Mouse (Mus musculus) T-helper 1 cell (primary cell): ENCODE measurements around the gene Klk9.

Experiments used
- in situ Hi-C: fragments of 300-600 bp; cut with MboI, MseI; formaldehyde crosslinking; loops from one replicate; pipeline ENCODE4 v1.15.1; 2025; ENCODE audit warnings: high pct_unique_total_duplicates

The Klk9 gene

DNA sequence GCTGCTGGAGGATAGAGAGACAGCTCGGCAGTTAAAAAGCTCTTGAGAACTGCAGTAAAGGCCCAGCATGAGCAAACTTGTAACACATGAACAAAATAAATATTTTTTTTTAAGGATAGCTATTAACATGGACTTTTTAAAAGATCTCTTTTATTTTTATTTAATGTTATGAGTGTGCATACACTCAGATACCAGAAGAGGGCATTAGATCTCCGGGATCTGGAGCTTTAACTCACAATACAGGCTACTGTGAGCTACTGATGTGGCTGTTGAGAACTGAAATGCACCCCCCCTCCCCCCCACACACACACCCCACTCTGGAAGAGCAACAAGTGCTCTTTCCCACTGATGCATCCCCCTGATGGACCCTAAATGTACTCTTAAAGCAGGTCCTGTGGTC lies 2.4 kb upstream of the Klk9 start:
- in situ Hi-C loops, result no loop called here

DNA sequence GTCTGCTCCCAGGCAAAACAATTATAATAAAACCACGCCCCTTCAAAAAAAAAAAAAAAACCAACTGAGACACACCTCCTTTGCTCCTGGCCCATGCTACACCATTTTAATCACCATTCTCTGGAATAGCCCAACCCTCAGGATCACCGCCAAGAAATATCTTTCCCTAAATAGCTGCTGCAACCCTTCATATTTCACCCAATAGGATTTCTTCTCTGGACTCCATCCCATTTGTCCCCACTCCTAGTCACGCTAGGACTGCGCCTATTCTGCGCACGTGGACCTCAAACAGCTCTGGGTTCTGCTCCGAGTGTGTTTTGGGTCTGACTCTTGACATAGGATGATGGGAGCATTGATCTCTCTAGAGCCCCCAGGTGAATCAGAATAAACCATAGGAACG lies 4.7 kb downstream of the Klk9 start:
- in situ Hi-C loops, result loop anchor here (5.0 kb wide), 1 partner anchor 124 kb away; the partner anchor contains the start of gene Ctu1

DNA sequence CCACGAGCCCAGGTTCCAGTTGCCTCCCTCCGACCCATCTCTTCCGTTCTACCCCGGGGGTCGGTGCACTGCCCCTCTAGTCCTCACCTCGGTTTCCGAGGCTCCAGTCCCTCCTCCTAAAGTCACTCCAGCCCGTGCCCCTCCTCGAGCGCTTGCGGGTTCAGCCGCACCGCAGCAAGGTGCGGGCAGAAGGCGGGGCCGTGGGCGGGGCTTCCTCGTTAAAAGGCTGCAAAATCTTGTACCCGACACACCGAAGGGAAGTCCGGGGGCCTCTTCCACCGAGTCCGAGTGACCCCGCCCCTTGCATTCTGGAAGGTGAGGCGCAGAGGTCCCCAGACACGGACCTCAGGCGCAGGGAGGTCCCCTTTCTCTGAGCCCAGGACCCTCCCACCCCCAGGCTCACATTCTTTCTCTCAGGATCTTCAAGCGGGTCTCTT lies 5.7 kb downstream of the Klk9 start, which contains the start of gene Klk8:
Gene Klk8 (plus strand): TSS at position 245 of the 437 bp plus-strand sequence.
- in situ Hi-C loops, result loop anchor here (5.0 kb wide), 1 partner anchor 125 kb away; the partner anchor contains the start of gene Ctu1

DNA sequence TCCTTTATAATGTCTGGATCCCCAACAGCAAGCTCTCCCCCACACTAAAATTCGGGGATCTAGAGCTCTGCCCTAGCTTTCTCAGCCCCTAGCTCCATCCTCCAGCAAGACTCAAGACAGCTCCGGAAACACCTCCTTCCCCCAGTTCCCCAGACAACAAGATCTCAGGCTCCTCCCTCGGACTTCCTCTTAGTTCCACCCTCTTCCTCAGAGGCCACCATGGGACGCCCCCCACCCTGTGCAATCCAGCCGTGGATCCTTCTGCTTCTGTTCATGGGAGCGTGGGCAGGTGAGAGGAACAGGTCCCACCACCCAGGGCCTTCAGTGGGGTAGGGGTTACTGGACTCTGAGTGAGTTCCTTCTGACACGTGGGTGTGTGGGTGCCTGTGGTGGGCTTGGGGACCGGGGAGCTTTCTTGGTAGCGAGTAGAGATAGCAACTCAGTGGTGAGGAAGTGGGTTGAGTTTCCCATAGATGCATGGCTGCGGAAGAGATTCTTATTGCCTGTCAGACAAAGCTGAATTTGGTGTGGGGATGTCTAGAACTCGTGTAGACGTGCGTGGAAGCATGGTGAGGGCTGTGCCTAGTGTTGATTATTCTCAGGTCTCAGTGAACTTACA lies 6.3 kb downstream of the Klk9 start:
- in situ Hi-C loops, result loop anchor here (5.0 kb wide), 1 partner anchor 126 kb away; the partner anchor contains the start of gene Ctu1

DNA sequence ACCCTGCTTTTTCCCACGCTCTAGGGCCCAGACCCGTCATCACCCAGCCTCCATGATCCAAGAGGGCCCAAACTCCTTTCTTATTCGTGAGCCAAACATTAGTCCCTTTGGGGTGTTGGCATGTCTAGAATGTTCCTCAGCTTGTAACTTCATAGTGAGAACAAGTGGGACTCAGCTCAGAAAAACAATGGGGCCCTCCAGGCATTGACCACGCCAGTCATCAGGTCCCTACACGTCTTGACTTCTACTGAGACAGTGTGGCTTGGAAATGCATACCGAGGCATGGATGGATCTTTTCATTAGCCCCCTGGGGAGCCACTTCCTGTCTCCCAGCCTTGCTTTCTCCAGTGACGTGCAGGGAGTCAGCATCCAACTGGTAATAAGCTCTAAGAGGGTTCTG lies 8.2 kb downstream of the Klk9 start:
- in situ Hi-C loops, result loop anchor here (5.0 kb wide), 1 partner anchor 128 kb away; the partner anchor contains the start of gene Ctu1

DNA sequence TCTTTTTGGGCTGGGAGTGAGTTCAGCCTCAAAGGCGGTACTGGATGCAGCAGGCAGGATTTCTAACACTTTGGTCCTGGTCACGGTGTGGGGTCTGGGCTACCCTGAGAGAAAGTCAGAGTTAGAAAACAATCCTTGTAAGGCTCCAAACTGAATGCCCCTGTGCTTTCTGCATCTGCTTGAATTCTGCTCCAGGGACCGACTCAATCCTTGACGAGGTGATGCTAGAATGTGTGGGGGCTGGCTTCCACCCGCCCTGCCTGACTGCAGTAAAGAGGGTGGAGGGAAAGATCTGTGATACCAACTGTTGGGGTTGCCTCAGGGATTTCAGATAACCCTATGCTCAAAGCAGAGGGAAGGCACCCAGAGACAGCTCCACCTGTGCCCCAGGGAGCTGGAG lies 19.3 kb downstream of the Klk9 start, which contains the start of gene Klk7:
Gene Klk7 (plus strand): TSS at position 301 of the 400 bp plus-strand sequence.
- in situ Hi-C loops, result no loop called here

DNA sequence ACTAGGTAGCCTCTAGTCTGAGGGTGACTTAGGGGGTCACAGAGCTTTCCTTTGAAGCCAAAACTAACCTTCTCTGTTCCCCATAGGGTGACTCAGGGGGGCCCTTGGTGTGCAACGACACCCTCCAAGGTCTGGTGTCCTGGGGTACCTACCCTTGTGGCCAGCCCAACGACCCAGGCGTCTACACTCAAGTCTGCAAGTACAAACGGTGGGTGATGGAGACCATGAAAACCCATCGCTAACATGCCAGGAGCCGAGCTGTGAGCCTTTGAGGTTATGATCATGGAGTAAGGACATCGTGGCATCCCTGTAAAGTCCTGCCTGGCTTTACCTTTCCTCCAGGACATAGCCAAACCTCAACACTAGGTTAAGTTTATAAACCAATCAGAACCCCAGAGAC lies 23.5 kb downstream of the Klk9 start:
- in situ Hi-C loops, result no loop called here

DNA sequence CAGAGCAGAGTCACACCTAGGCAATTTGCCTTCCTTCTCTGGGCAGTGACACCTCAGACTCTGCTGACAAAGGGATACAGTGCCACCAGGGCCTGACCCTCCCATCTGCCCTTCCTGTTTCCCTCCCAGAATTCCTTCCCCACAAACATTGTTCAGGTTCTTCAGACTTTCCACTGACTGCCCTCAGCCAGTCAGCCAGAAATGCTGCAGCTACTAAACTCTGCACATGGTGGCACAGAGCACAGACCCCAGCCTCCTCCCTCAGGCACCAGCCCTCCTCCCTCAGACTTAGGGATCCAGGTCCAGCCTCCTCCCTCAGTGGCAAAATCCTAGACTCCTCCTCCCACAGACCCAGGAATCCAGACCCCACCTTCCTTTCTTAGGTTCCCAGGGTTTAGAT lies 25.1 kb downstream of the Klk9 start:
- in situ Hi-C loops, result no loop called here

DNA sequence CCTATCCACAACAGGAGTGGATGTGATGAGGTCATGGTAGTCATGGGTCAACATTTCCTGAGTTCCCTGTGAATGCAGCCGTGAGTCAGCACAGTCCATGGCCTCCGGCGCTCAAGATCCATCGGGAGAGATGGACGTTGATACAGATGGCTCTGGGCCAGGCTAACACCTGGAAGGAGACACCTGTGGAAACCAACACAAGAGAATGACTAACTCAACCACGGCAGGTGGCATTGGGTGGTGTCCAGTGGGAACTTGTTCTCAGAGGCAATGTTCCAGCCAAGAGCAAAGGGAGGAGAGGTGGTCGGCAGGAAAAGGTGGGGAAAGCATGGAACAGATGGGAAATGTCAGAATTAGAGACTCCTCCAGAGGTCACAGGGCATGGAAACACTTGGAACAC lies 29.9 kb downstream of the Klk9 start:
- in situ Hi-C loops, result no loop called here

DNA sequence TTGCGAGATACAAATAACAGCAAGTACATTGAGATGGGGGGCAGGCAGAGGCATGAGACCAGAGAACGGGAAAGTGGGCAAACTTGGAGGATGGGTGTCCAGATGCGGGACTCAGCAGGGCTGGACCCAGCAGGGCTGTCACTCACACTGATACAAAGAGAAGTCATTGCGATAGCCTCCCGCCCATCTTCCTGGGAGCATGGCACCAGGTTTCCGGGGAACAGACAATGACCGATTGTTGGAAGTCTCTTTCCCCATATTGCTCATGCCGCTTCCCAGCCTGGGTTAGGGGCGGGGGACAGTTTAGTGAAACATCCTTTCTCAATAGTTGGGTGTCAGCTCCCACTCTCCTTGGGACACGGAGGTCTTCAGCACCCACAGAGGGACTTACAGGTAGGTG lies 32.5 kb downstream of the Klk9 start, which contains the start of gene Klk6:
Gene Klk6 (plus strand): TSS at position 301 of the 400 bp plus-strand sequence.
- in situ Hi-C loops, result no loop called here

DNA sequence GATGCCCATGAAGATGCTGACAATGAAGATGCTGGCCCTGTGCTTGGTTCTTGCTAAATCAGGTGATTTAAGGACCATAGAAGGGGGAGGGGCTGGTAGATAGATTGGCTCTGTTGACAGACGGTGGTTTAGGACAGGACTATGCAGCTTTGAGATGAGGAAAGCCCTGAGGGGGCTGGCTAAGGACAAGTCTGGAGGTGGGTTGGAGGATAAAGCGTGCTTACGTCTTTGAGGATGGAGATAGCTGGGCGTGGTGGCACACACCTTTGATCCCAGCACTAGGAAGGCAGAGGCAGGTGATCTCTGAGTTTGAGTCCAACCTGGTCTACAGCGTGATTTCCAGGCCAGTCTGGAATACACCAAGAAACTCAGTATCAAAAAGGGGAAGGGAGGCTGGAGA lies 34.4 kb downstream of the Klk9 start:
- in situ Hi-C loops, result no loop called here

DNA sequence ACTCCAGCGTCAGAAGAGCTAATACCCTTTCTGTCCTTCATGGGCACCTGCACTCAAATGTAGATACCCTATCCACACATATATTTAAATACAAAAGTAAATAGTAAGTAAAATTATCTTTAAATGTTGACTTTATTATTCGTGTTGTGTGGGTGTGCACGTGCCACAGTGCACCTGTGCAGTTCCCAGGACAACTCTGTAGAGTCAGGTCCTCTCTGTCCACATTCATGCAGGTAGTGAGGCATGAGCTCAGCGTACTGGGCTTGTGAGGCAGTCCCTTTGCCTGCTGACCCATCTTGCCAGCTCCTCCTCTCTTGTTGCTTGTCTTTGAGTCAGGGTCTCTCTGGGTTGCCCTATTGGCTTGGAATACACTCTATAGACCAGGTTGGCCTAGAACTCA lies 36.0 kb downstream of the Klk9 start:
- in situ Hi-C loops, result no loop called here

DNA sequence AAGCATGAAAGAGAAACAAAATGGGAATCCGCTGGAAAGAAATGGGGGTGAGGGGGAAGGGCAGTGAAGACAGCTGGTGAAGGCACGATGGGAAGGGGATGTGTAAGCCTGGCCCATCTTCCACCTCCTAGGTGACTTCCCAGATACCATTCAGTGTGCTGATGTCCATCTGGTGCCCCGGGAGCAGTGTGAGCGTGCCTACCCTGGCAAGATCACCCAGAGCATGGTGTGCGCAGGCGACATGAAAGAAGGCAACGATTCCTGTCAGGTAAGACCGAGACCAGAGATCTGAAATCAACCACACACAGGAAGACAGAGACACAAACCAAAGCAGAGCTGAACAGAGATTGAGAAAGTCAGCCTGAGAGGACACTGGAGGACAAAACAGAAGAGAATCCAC lies 37.3 kb downstream of the Klk9 start:
- in situ Hi-C loops, result no loop called here

DNA sequence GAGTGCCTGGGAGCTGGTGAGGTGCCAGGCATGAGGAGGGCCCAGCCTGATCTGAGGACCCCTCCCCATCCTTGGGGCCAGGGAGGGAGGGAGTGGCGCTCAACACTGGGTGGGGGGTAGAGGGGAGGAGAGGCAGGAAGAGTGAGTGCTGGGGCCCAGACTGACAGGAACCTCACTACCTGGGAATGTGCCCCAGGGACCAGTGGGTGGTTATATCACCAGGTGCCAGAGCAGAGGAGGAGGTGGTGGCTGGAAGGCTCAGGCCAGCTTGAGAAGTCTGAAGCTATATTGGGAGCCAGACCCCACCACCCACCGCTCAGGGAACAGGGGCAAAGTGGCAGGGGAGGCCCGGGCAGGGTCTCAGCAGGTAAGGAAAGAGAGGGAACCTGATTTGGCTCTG lies 50.0 kb downstream of the Klk9 start, which contains the start of gene Klk5:
Gene Klk5 (plus strand): TSS at position 271 of the 400 bp plus-strand sequence.
- in situ Hi-C loops, result no loop called here

DNA sequence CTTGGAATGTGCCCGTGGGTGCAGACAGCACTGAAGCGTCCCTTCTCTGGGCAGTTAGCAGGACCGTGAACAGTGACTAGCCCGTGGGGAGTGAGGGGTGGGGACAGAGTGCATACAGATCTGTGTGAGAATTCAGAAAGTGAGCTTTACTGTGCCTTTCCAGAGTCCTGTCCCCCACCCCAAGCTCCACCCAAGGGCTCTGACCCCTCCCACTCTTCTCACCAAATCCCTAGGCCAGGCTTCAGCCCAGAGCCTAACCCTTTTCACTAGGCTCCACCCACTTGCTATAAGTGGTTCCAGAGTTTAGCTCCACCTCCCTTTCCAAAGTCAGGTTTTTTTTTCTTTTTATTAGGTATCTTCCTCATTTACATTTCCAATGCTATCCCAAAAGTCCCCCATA lies 52.1 kb downstream of the Klk9 start:
- in situ Hi-C loops, result no loop called here
